7 mouse cellular contexts compared by ENCODE assay signal in the genomic region with DNA sequence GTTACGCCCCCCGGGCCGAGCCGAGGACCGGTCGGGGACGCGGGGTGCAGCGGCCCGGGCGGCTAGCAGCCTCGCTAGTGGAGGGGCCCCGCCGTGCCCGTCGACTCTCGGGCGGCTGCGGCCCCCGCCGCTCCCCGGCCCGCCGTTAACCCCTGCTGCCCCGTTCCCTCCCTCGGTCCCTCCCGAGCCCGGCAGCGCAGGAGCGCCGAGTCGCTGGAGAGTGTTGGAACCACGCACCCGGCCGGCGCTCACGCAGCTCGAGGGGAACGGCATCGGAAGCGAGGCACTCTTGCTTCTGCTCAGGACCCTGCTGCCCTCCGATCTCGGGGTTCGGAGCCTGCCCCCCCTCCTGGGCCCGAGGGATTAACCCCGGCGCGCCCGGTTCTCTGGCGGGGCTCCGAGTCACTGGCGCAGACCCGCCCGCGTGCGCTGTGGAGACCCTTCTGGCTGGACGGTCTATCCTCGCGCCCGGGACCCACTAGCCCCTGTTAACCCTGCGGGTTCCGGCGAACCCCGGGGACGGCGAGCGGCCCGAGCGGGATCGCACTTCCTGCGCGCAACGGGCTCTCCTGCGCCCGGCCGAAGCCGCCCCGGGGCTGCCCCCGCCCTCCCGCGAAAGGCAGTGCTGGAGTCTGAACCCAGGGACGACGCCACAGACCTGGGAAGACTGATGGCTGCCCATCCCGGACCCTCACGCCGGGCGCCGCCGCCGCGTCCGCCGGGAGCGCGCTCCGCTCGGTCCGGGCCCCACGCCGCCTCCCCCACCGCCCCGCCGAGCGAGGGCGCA. TPM values are rescaled to one million over a fixed set of nuclear protein-coding genes. Genes with fewer than 3 reads are reported as not detected.
DNase-seq lines count a peak whose midpoint lies in the region; ATAC-seq and TF ChIP-seq lines count a peak whose summit lies in the region.

No protein-coding gene starts in this region.

- H3K9ac ChIP-seq in lung, embryonic 16.5 days (ENCODE audit: low read length), result peak overlapping the region; percentile 62
- H3K9ac ChIP-seq in forebrain, embryonic 11.5 days (ENCODE audit: low read length), result peak overlapping the region; percentile 47

- no peaks in the 10 kb centered on the region for H3K9me3 ChIP-seq in lung, embryonic 16.5 days (ENCODE audit: control insufficient read depth, low read length)
- H3K9me3 ChIP-seq in forebrain, embryonic 11.5 days (ENCODE audit: control insufficient read depth, low read length), result no peaks in the 10 kb centered on the region

- peak overlapping the region; percentile 93 for H3K4me2 ChIP-seq in lung, embryonic 16.5 days (ENCODE audit: low read depth, low read length)
- H3K4me2 ChIP-seq in forebrain, embryonic 11.5 days (ENCODE audit: low read depth, low read length, severe bottlenecking), result peak overlapping the region; percentile 84

- peaks cover 15% of the 10 kb centered on the region for H3K4me1 ChIP-seq in lung, embryonic 16.5 days (replicated peaks; ENCODE audit: control insufficient read depth, insufficient read depth, low read length)
- peaks cover 8% of the 10 kb centered on the region; the same call in 1 of the 2 replicates for H3K4me1 ChIP-seq in forebrain, embryonic 11.5 days (replicated peaks; ENCODE audit: control insufficient read depth, insufficient read depth, low read length)
- H3K4me1 ChIP-seq in olfactory bulb, adult 2 months (ENCODE audit: control insufficient read depth, insufficient read depth, low read length), result peaks cover 25% of the 10 kb centered on the region

- under 1% methylated on average over 78 of the region's 105 CpGs for WGBS in lung, embryonic 16.5 days
- WGBS in forebrain, embryonic 11.5 days, result under 1% methylated on average over 103 of the region's 105 CpGs
- WGBS in olfactory bulb, adult 2 months, result under 1% methylated on average over 95 of the region's 105 CpGs

- H3K27me3 ChIP-seq in lung, embryonic 16.5 days (ENCODE audit: control insufficient read depth, insufficient read depth, low read depth, low read length), result peaks cover 69% of the 10 kb centered on the region
- peaks cover 53% of the 10 kb centered on the region for H3K27me3 ChIP-seq in forebrain, embryonic 11.5 days (ENCODE audit: control insufficient read depth, insufficient read depth, low read length)

- ATAC-seq in lung, embryonic 16.5 days (ENCODE audit: low read depth), result peak; percentile 39
- no peak for ATAC-seq in forebrain, embryonic 11.5 days (replicated peaks; ENCODE audit: low FRiP score)

- no peak for DNase-seq in lung, postnatal 10 days
- DNase-seq in forebrain, embryonic 11.5 days (ENCODE audit: low spot score), result peak; percentile 66
- peak; percentile 10 for DNase-seq in kidney, postnatal 14 days
- DNase-seq in cerebellum, adult 18-20 months, result no peak
- DNase-seq in left cerebral cortex, postnatal 36 days (ENCODE audit: low spot score in 2 of 2), result no peak

- H3K4me3 ChIP-seq in lung, embryonic 16.5 days (ENCODE audit: low read length), result peak overlapping the region; percentile 60
- peak overlapping the region; percentile 47 for H3K4me3 ChIP-seq in forebrain, embryonic 11.5 days (ENCODE audit: low read depth, low read length)
- peak overlapping the region; percentile 55 for H3K4me3 ChIP-seq in olfactory bulb, adult 2 months (ENCODE audit: insufficient read depth, low read depth, low read length)

- TF ChIP-seq POLR2A in olfactory bulb, adult 2 months (IDR thresholded peaks at IDR 0.05; ENCODE audit: insufficient read depth, low read depth, low read length), result no peak

- no peaks in the 10 kb centered on the region for H3K36me3 ChIP-seq in lung, embryonic 16.5 days (ENCODE audit: control insufficient read depth, insufficient read depth, low read length)
- no peaks in the 10 kb centered on the region for H3K36me3 ChIP-seq in forebrain, embryonic 11.5 days (ENCODE audit: control insufficient read depth, insufficient read depth, low read length)

- no peak overlapping the region for H3K27ac ChIP-seq in lung, embryonic 16.5 days (ENCODE audit: low read length)
- H3K27ac ChIP-seq in forebrain, embryonic 11.5 days (ENCODE audit: low read depth, low read length), result no peak overlapping the region
- H3K27ac ChIP-seq in olfactory bulb, adult 2 months (ENCODE audit: insufficient read depth, low read depth, low read length), result no peak overlapping the region

- intact Hi-C loops in left cerebral cortex, postnatal 36 days (cut with DNase I), result no loop called here

- TF ChIP-seq CTCF in olfactory bulb, adult 2 months (IDR thresholded peaks at IDR 0.05; ENCODE audit: insufficient read depth, low read depth, low read length), result no peak

RNA-seq across cellular contexts. Expression of gene Begain, which starts 14.8 kb away (rescaled TPM):
- polyA plus RNA-seq in lung, embryonic 16.5 days (2015; fragmentation: Nextera tagmentation; extraction: Ambion mirVana), result 3.2 and 3.9 TPM in 2 replicates
- polyA plus RNA-seq in forebrain, embryonic 11.5 days (2014; fragmentation: Nextera tagmentation; extraction: Ambion mirVana), result 6.6 and 7.3 TPM in 2 replicates
- polyA plus RNA-seq in olfactory bulb, adult 2 months (2012; ENCODE audit: insufficient read depth, insufficient read length, low replicate concordance, missing spikeins), result not detected in 2 replicates
- total RNA-seq in left cerebral cortex, postnatal 36 days (2021), result 100 to 1,000 TPM; 137 to 150 TPM

Comparison
In these comparisons a context has a peak if more than half of its experiments do, and no peak if none do; other contexts are left out.
1. DNase-seq: peak in forebrain, embryonic 11.5 days (single experiment) and kidney, postnatal 14 days (single experiment); none in lung, postnatal 10 days (single experiment), cerebellum, adult 18-20 months (0 of 2) and left cerebral cortex, postnatal 36 days (0 of 2).
2. Peak in every context shown above with its lines, with median percentiles within 50 percentile points of each other: H3K4me3 ChIP-seq.